Mouse (Mus musculus): ENCODE measurements around the gene Il10.

The Il10 gene

DNA sequence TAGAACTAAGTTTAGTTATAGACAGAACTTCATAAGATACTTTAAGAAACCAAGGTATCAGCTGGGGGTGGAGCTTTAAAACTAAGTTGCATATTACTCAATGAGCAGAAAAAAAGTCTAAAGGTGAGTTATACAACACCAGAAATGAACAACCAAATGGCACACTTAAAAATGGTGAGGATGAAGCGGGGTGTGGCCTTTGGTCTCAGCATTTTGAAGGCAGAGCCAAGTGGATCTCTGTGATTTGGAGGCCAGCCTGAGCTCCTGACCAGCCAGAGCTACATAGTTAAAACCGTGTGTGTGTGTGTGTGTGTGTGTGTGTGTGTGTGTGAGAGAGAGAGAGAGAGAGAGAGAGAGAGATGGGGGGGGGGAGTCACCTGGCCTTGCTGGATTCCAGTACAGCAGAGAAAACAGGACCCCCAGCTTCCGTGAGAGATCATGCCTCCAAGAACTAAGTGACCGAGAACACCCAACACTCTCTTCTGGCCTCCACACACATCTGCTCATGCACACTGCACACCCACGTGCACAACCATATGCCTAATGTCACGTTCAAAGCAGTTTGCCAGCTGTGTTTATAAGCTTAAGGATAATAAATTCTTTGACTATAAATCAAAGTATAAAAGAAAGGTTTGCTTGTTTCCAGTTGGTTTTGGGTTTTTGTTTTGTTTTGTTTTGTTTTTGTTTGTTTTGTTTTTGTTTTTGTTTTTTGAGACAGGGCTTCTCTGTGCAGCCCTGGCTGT, 28.6 kb downstream of the Il10 start:
- no peak for DNase-seq (ENCODE audit: low read depth, low spot score)

DNA sequence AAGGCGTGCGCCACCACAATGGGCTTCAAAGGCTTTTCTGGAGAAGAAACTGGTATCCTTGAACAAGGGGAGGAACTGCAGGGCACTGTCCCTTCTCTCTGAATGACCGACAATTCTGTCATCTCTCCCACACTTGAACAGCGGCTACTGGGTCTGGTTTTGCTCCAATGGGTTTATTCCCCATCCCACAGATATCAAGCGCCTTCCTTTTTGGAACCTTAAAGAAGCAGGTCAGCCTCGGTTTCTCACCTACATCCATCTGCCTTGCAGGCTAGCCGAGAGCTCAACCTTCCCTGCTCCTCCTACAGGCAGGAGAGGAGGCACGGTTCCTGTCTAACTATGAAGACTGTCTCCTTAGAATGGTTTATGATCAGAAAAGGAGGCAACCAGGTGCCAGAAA, 29.3 kb downstream of the Il10 start:
- no peak for DNase-seq (ENCODE audit: low read depth, low spot score)

DNA sequence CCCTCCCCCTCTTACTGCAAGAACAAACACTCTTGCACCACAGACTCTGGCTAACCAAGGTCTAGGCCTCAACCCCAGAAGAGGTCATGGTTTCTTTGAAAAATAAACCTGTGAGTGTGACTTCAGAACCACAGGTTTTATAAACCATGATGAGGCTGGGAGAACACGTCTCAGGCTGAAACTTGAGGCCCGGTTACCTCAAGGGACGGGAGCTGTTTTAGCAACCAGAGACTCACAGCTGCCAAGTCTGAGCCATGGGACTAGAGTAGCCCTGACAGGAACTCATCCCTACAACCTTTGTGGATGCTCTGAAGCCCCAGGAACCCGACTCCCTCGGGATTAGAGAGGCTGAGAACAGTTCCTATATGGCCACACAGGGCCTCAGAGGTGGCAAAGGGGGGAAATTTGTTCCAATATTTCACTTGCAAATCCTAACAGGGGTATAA, 29.7 kb downstream of the Il10 start:
- DNase-seq (ENCODE audit: low read depth, low spot score) = no peak

GRCm38 (mm10) chr1:131050011-131050410, 30.4 kb downstream of the Il10 start:
- DNase-seq (ENCODE audit: low read depth, low spot score) = no peak

- DNase-seq (ENCODE audit: low read depth, low spot score) = no peak
Measured at GRCm38 (mm10) chr1:131050617-131051016, 31.0 kb downstream of the Il10 start.

DNA sequence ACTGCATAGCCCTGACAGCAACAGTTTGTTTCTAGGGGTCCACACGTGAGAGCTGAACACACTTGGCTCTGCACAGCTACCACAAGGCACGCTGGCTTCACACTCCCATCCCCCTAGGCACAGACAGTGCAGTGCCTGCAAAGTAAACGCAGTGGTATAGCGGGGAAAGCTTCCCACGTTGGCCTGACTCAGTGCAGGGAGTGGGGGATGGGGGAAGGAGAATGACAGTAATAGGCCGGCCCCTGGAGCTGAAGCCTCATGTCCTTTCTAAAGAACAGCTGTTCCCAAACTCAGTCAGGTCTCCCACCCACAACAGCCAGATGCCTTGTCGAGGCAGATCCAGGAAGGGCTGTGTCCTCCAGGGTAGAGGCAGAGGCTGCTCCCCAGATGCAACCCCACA, 31.4 kb downstream of the Il10 start:
- no peak for DNase-seq (ENCODE audit: low read depth, low spot score)

- DNase-seq (ENCODE audit: low read depth, low spot score) = peak; percentile 87
Measured at GRCm38 (mm10) chr1:131053239-131053638, 33.6 kb downstream of the Il10 start.

- DNase-seq (ENCODE audit: low read depth, low spot score) = no peak
Measured at GRCm38 (mm10) chr1:131053656-131054055, 34.0 kb downstream of the Il10 start.

GRCm38 (mm10) chr1:131054251-131054650, 34.6 kb downstream of the Il10 start:
- DNase-seq (ENCODE audit: low read depth, low spot score) = no peak

DNA sequence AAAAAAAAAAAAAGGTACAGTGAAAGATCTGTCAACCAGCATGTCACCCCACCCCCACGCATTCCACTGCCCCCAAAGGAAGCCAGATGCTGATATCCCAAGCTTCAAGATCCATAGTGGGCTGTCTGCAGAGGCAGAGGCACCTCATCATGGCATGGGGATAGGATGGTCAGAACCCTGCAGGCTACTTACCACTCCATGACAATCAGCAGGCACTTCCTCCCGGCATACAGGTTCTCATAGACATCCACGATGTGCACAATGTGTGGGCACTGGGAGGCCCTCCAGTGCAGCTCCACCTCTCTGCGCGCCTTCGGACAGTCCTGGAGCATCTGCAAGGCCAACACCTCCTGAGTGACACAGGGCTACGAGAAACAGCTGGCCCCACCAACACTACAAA, 38.8 kb downstream of the Il10 start:
- DNase-seq (ENCODE audit: low read depth, low spot score) = no peak

GRCm38 (mm10) chr1:131059411-131059810, 39.8 kb downstream of the Il10 start:
- no peak for DNase-seq (ENCODE audit: low read depth, low spot score)

DNA sequence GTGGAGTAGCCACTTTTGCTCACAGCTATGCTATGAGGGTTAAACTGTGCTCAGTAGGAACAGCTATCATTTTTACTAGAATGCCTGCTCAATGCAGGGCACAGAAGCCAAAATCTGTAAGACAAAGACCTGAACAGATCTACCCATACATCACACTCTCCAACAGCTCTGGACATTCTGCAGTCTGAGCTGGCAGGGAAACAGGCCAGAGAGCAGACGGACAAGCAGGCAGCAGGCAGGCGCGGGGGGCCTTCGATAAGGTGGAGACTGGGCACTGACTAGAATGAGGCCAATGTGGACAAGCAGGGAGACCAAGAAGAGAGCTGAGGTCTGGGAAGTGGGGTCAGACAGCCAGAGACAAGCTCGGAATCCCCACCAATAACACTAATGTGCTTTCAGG, 40.2 kb downstream of the Il10 start:
- DNase-seq (ENCODE audit: low read depth, low spot score) = no peak

- DNase-seq (ENCODE audit: low read depth, low spot score) = peak; percentile 54
Measured at GRCm38 (mm10) chr1:131060290-131061253, 40.9 kb downstream of the Il10 start.

DNA sequence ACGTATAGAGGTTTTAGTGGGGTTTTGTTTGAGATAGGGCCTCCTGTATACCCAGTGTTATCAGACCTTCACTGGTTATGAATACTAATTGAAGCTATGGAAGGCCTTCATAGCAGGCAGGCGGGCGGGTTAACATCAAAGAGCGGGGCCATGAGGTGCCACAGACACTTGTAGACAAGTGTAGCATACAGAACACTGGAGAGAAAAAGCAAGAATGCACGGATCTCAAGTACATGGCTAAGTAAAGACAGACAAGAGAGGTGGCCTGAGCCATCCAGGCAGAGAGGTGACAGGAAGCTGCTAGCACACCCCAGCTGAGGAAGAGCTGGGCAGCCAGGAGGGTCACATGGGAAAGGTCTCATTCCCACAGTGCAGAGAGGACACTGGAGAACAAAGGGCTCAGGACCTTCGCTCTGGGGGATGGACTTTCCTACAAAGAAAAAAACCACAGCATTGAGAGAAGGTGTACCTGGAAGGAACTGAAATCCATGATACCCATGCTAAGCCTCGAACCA, 42.2 kb downstream of the Il10 start:
- no peak for DNase-seq (ENCODE audit: low read depth, low spot score)

GRCm38 (mm10) chr1:131062821-131063220, 43.2 kb downstream of the Il10 start:
- no peak for DNase-seq (ENCODE audit: low read depth, low spot score)

GRCm38 (mm10) chr1:131064202-131064601, 44.6 kb downstream of the Il10 start:
- no peak for DNase-seq (ENCODE audit: low read depth, low spot score)

DNA sequence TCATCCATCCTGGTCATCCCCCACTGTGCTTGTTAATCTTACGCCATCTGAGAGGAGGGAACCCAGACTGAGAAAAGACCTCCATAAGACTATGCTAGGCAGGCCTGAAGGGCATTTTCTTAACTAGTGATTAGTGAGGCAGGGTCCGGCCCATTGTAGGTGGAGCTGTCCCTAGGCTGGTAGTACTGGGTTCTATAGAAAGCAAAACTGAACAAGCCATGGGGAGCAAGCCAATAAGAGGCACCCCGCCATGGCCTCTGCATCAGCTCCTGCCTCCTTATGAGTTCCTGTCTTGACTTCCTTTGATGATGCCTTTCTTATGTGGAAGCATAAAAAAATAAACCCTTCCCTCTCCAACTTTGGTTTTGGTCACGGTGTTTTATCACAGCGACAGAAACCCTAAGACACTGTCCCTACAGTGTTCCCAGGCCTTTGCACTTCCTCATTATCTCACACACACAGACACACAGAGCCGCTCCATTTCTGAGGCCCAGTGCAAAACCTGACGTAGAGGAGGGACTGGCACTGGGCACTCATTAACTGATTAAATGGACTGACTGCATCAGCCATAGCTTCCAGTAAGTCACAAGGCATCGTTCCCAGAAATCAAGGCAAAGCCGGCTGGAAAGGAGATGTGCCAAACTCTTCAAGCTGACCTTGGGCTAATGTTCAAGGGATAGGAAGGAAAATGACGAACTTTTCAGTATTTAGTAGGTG, 48.5 kb downstream of the Il10 start:
- no peak for DNase-seq (ENCODE audit: low read depth, low spot score)

- DNase-seq (ENCODE audit: low read depth, low spot score) = no peak
Measured at GRCm38 (mm10) chr1:131069010-131069409, 49.4 kb downstream of the Il10 start.

DNA sequence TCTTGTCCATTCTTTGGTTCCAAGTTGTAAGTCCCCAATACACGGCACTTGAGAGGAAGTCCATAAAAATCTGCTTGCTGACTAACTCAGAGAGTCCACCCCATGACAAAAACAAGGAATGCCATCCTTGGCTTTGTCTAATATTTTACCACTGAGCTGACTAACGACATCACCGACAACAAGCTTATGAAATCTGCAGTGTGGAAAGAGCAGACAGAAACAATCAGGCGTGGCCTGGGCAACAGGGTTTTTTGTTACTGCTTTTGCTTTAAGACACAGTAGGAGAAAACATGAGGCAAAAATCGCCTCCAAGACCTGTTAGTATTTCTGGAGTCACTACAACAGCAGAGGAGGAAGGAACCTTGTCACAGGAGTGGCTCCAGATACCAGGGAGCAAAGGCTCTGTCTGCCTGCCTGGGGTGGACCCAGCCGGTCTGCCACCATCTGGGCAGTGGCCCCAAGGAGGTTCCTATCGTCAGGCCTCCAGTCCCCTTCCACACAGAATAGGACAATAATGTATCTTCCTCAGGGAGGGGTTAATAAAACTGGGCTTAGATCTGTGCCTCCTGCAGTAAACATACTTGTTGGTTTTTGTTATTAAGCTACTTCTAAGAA, 52.8 kb downstream of the Il10 start:
- DNase-seq (ENCODE audit: low read depth, low spot score) = no peak

DNA sequence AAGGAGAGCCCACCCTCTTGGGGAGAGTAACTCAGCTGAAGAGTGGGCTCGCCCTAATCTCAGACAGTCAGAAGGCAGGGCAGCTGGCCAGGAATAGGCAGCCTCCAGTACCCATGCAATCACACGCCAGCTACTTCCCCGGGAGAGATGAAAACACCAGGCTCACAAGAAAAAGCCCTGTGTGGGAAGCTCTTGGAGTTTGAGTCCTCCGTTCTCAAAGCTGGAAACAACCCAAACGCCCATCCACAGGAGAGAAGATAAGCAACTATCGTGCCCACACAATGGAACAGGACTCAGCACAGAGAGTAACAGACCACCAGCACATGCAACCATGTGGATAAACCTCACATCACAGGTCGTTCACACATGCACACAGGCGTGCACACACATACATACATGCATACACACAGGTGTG, 54.9 kb downstream of the Il10 start:
- no peak for DNase-seq (ENCODE audit: low read depth, low spot score)
